Mouse (Mus musculus) heart, embryonic 16.5 days (tissue): ENCODE measurements at regions not wholly inside any gene's neighbourhood (a gene's known extent, or its start where the extent isn't known, plus 50 kb on each side); places are given as distances from the start of the nearest gene placed in this dataset.

Experiments
- ATAC-seq: fragments of 200-750 bp; cut with Nextera tagmentation; replicated peaks from 2 replicates; pipeline ENCODE4 v1.8.0; 2017; ENCODE audit warnings: moderate number of reproducible peaks; ENCODE audit not compliant: insufficient read depth, low FRiP score; ENCODE audit errors: extremely low read depth
- H3K27ac ChIP-seq: fragments of 300-500 bp; sonication (generic); 2 replicates; pipeline ENCODE4 v1.5.1; 2014; ENCODE audit warnings: mild to moderate bottlenecking, low read length, control low read depth, moderate library complexity
- H3K27me3 ChIP-seq: fragments of 300-500 bp; sonication (generic); 2 replicates; pipeline ENCODE4 v1.6.1; 2014; ENCODE audit warnings: low read length, mixed read lengths; ENCODE audit not compliant: control insufficient read depth, insufficient read depth
- H3K36me3 ChIP-seq: fragments of 300-500 bp; sonication (generic); 2 replicates; pipeline ENCODE4 v1.6.1; 2014; ENCODE audit not compliant: control insufficient read depth, insufficient read depth
- H3K4me1 ChIP-seq: fragments of 300-500 bp; sonication (generic); 2 replicates; pipeline ENCODE4 v1.6.1; 2014; ENCODE audit warnings: low read length, mixed read lengths; ENCODE audit not compliant: control insufficient read depth, insufficient read depth
- H3K4me2 ChIP-seq: fragments of 300-500 bp; sonication (generic); 2 replicates; pipeline ENCODE4 v1.6.1; 2014; ENCODE audit warnings: low read depth, mild to moderate bottlenecking, control low read depth, low read length
- H3K4me3 ChIP-seq: fragments of 300-500 bp; sonication (generic); 2 replicates; pipeline ENCODE4 v1.5.1; 2014; ENCODE audit warnings: mild to moderate bottlenecking, control low read depth, low read length
- H3K9ac ChIP-seq: fragments of 300-500 bp; sonication (generic); 2 replicates; pipeline ENCODE4 v1.6.1; 2014; ENCODE audit warnings: low read length, control low read depth
- H3K9me3 ChIP-seq: fragments of 300-500 bp; sonication (generic); replicated peaks from 2 replicates; pipeline ENCODE4 v1.6.1; 2016; ENCODE audit warnings: low read length; ENCODE audit not compliant: control insufficient read depth
- WGBS: fragments of 180-500 bp; shearing (Covaris S2); extraction: QIAGEN DNeasy Blood & Tissue Kit; methylation state at CpG from one replicate; pipeline ENCODE4 v1.1.7; 2014; 5-methylcytosine and 5-hydroxymethylcytosine counted together

DNA sequence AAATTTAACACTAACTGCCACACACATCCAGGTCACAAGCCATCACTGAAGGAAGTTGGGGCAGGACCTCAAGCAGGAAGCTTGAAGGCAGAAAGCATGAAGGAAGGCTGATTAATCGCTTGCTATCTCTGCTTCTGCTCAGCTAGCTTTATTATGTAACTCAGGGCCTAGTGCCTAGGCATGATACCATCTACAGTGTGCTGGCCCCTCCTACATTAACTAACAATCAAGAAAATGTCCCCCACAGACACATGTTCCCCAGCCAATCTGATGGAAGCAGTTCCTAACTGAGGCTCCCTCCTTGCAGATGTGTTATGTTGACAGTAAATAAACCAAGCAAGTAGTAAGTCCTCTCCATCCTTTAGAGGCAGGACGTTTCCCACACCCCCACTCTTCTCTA lies 186.6 kb downstream of the Pfkfb3 start:
- no peaks in the 10 kb centered on the region for H3K9me3 ChIP-seq
- ATAC-seq, result no peak
- no peak overlapping the region for H3K9ac ChIP-seq
- H3K4me2 ChIP-seq, result no peak overlapping the region
- no peaks in the 10 kb centered on the region for H3K27me3 ChIP-seq
- H3K4me1 ChIP-seq, result no peaks in the 10 kb centered on the region
- no peak overlapping the region for H3K4me3 ChIP-seq
- H3K36me3 ChIP-seq, result no peaks in the 10 kb centered on the region
- no peak overlapping the region for H3K27ac ChIP-seq
- WGBS, result 55% methylated on average over 2 of the region's 2 CpGs

DNA sequence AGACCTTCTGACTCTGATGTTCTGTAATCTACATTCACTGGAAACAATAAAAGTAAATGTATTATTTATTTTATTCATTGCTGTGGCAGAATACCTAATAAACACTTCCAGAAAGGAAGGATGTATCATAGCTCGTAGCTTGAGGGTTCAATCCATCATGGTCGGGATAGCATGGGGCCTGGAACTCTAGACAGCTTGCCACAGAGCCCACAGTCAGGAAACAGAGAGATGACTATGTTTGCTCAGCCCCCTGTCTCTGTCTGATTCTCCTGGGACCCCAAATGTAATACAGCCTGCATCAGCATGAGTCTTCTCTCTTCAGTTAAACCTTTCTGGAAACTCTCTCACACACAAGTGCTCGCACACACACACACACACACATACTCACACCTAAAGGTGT lies 188.1 kb downstream of the Pfkfb3 start:
- no peak overlapping the region for H3K4me2 ChIP-seq
- no peak overlapping the region for H3K4me3 ChIP-seq
- no peaks in the 10 kb centered on the region for H3K9me3 ChIP-seq
- 72% methylated on average over 3 of the region's 3 CpGs for WGBS
- no peaks in the 10 kb centered on the region for H3K4me1 ChIP-seq
- 0 out of 2 replicates have a peak overlapping the region, but pooled peaks have one; percentile 42 for H3K27ac ChIP-seq
- no peak for ATAC-seq
- H3K27me3 ChIP-seq, result no peaks in the 10 kb centered on the region
- no peaks in the 10 kb centered on the region for H3K36me3 ChIP-seq
- H3K9ac ChIP-seq, result no peak overlapping the region

DNA sequence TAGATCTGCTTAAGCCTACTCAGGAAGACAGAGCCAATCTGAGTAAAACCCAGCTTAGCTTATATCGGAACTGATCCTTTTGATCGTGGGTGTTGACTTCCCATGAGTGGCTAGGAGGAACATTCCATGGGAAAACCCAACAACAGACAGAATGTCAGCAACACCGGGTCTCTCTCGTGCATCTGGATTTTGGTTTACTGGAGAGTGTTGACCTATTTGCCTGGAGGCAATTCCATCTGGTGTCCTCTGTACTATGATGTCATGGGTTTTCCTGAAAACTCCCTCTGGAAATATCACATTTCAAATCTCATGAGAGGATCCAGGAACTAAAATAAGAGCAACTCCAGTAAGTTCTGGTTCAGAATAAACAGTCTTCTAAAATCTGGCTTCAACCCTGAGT lies 188.5 kb downstream of the Pfkfb3 start:
- 68% methylated on average over 4 of the region's 4 CpGs for WGBS
- H3K4me1 ChIP-seq, result no peaks in the 10 kb centered on the region

DNA sequence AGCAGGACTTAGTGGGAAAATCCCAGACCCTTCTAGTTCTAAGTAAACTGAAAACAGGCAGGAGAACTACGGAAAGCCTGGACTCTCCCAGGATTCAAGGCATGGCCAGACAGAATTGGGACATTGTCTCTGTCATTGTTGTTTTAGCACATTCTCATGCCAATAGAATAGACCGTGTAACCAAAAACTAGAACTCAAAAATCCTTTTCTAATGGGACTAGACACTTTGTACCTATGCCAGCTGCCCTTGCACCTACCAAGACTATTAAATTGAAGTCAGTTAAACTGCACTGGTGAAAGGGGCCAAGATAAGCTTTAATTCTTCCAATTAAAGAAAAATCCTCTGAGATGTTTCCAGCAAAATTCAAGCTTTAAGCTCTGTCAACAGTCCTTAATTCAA lies 189.8 kb downstream of the Pfkfb3 start:
- no peak for ATAC-seq

More for the DNA sequence above, 188.5 kb downstream of the Pfkfb3 start:
- ATAC-seq, result no peak; the same call in 1 of the 2 replicates
- no peak overlapping the region for H3K9ac ChIP-seq
- no peaks in the 10 kb centered on the region for H3K9me3 ChIP-seq
- H3K4me3 ChIP-seq, result no peak overlapping the region
- no peak overlapping the region; the same call in 1 of the 2 replicates for H3K27ac ChIP-seq
- H3K4me2 ChIP-seq, result no peak overlapping the region
- no peaks in the 10 kb centered on the region for H3K27me3 ChIP-seq
- no peaks in the 10 kb centered on the region for H3K36me3 ChIP-seq

DNA sequence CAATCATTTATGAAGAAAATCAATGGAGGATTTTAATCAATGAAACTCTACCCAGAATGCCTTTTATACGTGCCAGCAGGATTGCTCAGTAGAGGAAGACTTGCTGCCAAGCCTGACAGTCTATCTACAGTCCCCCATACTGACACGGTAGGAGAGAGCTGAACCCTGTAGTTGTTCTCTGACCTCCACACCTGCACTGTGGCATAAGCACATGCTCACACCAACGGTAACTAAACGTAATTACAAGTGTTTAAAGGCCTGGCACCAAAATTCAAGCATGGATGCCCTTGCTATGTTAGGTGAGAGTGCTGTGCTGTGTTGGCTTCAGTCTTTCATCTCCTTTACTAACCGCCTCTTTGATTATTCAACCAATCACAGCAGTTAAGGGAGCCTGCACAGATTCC lies 190.8 kb downstream of the Pfkfb3 start:
- no peak overlapping the region for H3K4me2 ChIP-seq
- H3K9me3 ChIP-seq, result no peaks in the 10 kb centered on the region
- WGBS, result 85% methylated on average over 5 of the region's 5 CpGs
- H3K27me3 ChIP-seq, result no peaks in the 10 kb centered on the region
- H3K4me1 ChIP-seq, result no peaks in the 10 kb centered on the region
- ATAC-seq, result no peak
- H3K36me3 ChIP-seq, result no peaks in the 10 kb centered on the region
- H3K4me3 ChIP-seq, result no peak overlapping the region
- H3K9ac ChIP-seq, result no peak overlapping the region
- no peak overlapping the region for H3K27ac ChIP-seq

More for the DNA sequence above, 189.8 kb downstream of the Pfkfb3 start:
- Histone ChIP-seq H3K4me3 (no peak overlapping the region), H3K4me1 (no peaks in the 10 kb centered on the region), H3K27ac (no peak overlapping the region), H3K9ac (no peak overlapping the region), H3K4me2 (no peak overlapping the region), H3K27me3 (no peaks in the 10 kb centered on the region), H3K9me3 (no peaks in the 10 kb centered on the region), H3K36me3 (no peaks in the 10 kb centered on the region)
- WGBS, result 81% methylated on average over 2 of the region's 2 CpGs

DNA sequence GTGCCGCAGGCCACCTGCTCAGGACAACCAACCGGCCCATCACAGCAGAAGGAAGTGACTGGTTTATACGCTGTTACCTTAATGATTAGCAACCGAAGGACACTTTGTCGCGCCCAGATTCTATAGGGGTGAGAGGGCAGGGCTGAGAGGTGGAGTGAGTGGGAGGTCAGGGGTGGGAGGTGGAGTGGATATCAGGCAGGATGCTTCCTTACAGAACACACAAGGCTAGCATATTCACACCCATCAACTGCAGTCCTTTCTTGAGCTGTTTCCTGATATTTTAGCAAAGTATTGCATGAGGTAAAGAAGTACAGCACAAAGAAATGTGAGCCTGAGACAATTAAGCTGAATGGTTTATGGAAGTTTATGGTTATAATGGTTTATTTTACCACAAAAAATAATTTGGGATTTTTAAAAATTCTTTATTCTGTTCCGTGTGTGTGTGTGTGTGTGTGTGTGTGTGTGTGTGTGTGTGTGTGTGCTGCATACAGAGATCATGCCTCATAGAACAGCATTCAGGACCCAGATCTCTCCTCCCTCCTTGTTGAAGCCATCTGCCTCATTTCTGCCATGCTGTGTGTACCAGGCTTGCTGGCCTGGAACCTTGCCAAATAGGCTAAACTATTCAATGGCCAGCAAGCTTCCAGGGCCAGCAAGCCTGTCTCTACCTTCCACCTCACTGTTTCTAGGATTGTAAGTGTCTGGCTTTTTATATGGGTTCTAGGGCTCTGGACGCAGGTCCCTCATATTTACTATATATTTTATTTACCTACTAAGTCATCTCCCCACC lies 190.5 kb downstream of the Prkcq start:
- H3K27me3 ChIP-seq, result no peaks in the 10 kb centered on the region
- ATAC-seq, result no peak
- no peak overlapping the region for H3K27ac ChIP-seq
- H3K9me3 ChIP-seq, result no peaks in the 10 kb centered on the region
- WGBS, result 82% methylated on average over 8 of the region's 8 CpGs
- no peaks in the 10 kb centered on the region for H3K36me3 ChIP-seq
- no peaks in the 10 kb centered on the region for H3K4me1 ChIP-seq
- no peak overlapping the region for H3K9ac ChIP-seq
- H3K4me2 ChIP-seq, result no peak overlapping the region
- no peak overlapping the region for H3K4me3 ChIP-seq

DNA sequence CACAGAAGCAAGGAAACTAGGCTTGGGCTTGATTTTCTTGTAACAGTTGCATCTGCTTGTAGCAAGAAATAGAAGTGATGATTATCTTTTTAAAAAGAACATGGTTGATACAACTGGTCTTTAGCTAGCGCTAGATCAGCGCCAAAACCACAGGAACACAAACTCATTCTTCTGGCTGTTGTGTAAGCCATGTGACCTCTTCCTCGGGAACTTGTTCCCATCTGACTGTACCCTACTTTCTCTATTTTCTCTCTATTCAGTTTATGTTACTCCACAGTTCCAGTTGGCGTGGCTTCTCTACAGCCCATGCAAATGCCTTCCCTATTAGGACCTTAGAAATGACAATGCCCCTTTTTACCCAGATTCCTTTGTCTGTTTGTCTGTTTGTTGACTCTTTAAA lies 187.4 kb downstream of the Prkcq start:
- Histone ChIP-seq H3K27ac (no peak overlapping the region), H3K4me3 (no peak overlapping the region), H3K4me1 (no peaks in the 10 kb centered on the region), H3K27me3 (no peaks in the 10 kb centered on the region), H3K9me3 (peaks cover 5% of the 10 kb centered on the region), H3K4me2 (no peak overlapping the region), H3K9ac (no peak overlapping the region), H3K36me3 (no peaks in the 10 kb centered on the region)
- no peak for ATAC-seq
- WGBS, result 80% methylated on average over 4 of the region's 4 CpGs

DNA sequence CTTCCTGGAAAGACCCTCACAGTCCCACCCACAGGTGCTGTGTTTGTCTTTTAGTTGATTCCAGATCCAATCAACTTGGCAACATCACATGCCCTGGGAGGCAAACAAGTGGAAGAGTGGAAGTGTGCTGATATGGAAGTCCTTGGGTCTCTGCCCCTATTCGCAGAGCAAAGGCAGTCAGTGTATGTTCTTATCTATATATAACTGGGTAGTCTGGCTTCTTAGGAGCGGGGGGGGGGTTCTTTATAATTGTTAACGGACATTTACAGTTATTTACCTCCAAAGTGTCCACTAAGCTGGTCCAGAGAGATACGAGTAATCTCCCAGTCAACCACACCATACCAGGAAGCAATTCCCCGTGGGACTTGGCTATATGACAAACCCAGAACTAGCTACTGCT lies 184.8 kb downstream of the Prkcq start:
- H3K4me2 ChIP-seq, result no peak overlapping the region
- no peak for ATAC-seq
- H3K27ac ChIP-seq, result no peak overlapping the region
- H3K36me3 ChIP-seq, result no peaks in the 10 kb centered on the region
- H3K9ac ChIP-seq, result no peak overlapping the region
- H3K9me3 ChIP-seq, result peaks cover 5% of the 10 kb centered on the region
- 72% methylated on average over 5 of the region's 5 CpGs for whole genome bisulfite sequencing
- H3K4me3 ChIP-seq, result no peak overlapping the region
- no peaks in the 10 kb centered on the region for H3K4me1 ChIP-seq
- no peaks in the 10 kb centered on the region for H3K27me3 ChIP-seq

DNA sequence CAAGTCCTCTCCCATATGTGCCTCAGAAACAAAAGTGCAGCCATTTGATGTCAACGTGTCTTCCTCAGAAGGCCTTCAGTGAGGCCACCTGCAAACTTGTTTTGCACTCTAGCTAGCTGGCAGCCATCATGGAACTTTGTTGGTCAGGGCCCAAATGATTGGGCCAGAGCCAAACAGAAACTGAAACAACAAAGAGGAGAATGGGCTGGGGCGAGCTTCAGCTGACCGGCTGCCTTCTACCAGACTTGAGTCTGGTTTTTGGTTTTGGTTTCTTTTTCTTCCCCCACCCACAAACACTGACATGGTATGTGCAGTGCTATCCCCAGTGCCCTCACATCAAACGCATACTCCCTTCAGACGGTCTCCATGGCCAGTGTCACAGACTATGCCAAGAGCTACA lies 183.7 kb downstream of the Prkcq start:
- H3K36me3 ChIP-seq, result no peaks in the 10 kb centered on the region
- peaks cover 5% of the 10 kb centered on the region for H3K9me3 ChIP-seq
- no peak overlapping the region for H3K4me3 ChIP-seq
- no peaks in the 10 kb centered on the region for H3K4me1 ChIP-seq
- WGBS, result 82% methylated on average over 5 of the region's 5 CpGs
- H3K27me3 ChIP-seq, result no peaks in the 10 kb centered on the region
- H3K4me2 ChIP-seq, result no peak overlapping the region
- no peak for ATAC-seq
- no peak overlapping the region for H3K9ac ChIP-seq
- no peak overlapping the region for H3K27ac ChIP-seq
